In genomic region chr9:58513749-58514148, GRCm38 (mm10) we compare ENCODE assay signal across 23 mouse cellular contexts. TPM values are rescaled to one million over a fixed set of nuclear protein-coding genes. Genes with fewer than 3 reads are reported as not detected.
DNase-seq lines count a peak whose midpoint lies in the region; ATAC-seq and TF ChIP-seq lines count a peak whose summit lies in the region.
"Had no signal": no experiment of that assay in that cellular context is flagged by ENCODE, and none has a peak within 500 bp of the region (broad histone marks: within the 10 kb centered on the region; RNA-seq: fewer than 3 reads in every experiment).

No protein-coding gene starts in this region.

- H3K4me1 ChIP-seq in forebrain, embryonic 13.5 days, result peaks cover 37% of the 10 kb centered on the region; the same call in 1 of the 2 replicates
- H3K4me1 ChIP-seq in forebrain, postnatal 0 days (ENCODE audit: insufficient read depth), result no peaks in the 10 kb centered on the region
- H3K4me1 ChIP-seq in neural tube, embryonic 13.5 days (replicated peaks), result peaks cover 23% of the 10 kb centered on the region; the same call in 1 of the 2 replicates
- peaks cover 31% of the 10 kb centered on the region for H3K4me1 ChIP-seq in midbrain, embryonic 13.5 days (replicated peaks)
- H3K4me1 ChIP-seq: intestine, embryonic 15.5 days had no signal

- H3K36me3 ChIP-seq in forebrain, embryonic 13.5 days (ENCODE audit: poor library complexity, severe bottlenecking), result no peaks in the 10 kb centered on the region
- H3K36me3 ChIP-seq in forebrain, postnatal 0 days (ENCODE audit: insufficient read depth), result no peaks in the 10 kb centered on the region
- H3K36me3 ChIP-seq in neural tube, embryonic 13.5 days, result no peaks in the 10 kb centered on the region
- H3K36me3 ChIP-seq in midbrain, embryonic 13.5 days, result no peaks in the 10 kb centered on the region
- H3K36me3 ChIP-seq: G1E; intestine, embryonic 15.5 days; kidney, embryonic 15.5 days; neural tube, embryonic 12.5 days had no signal

- H3K4me3 ChIP-seq in forebrain, embryonic 13.5 days, result no peak overlapping the region
- no peak overlapping the region for H3K4me3 ChIP-seq in forebrain, postnatal 0 days (ENCODE audit: low read depth, low read length)
- H3K4me3 ChIP-seq in neural tube, embryonic 13.5 days, result no peak overlapping the region
- no peak overlapping the region for H3K4me3 ChIP-seq in midbrain, embryonic 13.5 days (replicated peaks)
- H3K4me3 ChIP-seq: erythroblast, embryonic 14.5 days; gastrocnemius, adult 2 months; intestine, embryonic 15.5 days; kidney, embryonic 15.5 days; neural tube, embryonic 12.5 days had no signal

- no peak for DNase-seq in forebrain, postnatal 0 days
- no peak for DNase-seq in neural tube, embryonic 10.5 days (ENCODE audit: extremely low spot score, low spot score)
- no peak for DNase-seq in spleen, postnatal 14 days (ENCODE audit: low spot score in 2 of 2)
- no peak for DNase-seq in layer of hippocampus, adult 9-10 months (ENCODE audit: low spot score)
- DNase-seq in kidney, adult 9 months, result no peak
- DNase-seq: adrenal gland, postnatal 36 days; cerebellum, adult 8-10 months; gastrocnemius, adult 2 months; right cerebral cortex, postnatal 25 days had no signal

- H3K9me3 ChIP-seq in forebrain, embryonic 13.5 days (replicated peaks), result no peaks in the 10 kb centered on the region
- no peaks in the 10 kb centered on the region for H3K9me3 ChIP-seq in forebrain, postnatal 0 days (ENCODE audit: low read length)
- H3K9me3 ChIP-seq in neural tube, embryonic 13.5 days, result no peaks in the 10 kb centered on the region
- H3K9me3 ChIP-seq in midbrain, embryonic 13.5 days, result no peaks in the 10 kb centered on the region
- H3K9me3 ChIP-seq: G1E; intestine, embryonic 15.5 days; kidney, embryonic 15.5 days; neural tube, embryonic 12.5 days had no signal

- TF ChIP-seq CTCF in forebrain, postnatal 0 days (IDR thresholded peaks at IDR 0.05; ENCODE audit: low read depth), result no peak

- H3K4me2 ChIP-seq in forebrain, embryonic 13.5 days, result no peak overlapping the region
- H3K4me2 ChIP-seq in forebrain, postnatal 0 days (ENCODE audit: low read depth), result no peak overlapping the region
- no peak overlapping the region for H3K4me2 ChIP-seq in neural tube, embryonic 13.5 days
- no peak overlapping the region for H3K4me2 ChIP-seq in midbrain, embryonic 13.5 days (replicated peaks)
- H3K4me2 ChIP-seq: heart, embryonic 11.5 days; intestine, embryonic 15.5 days; kidney, embryonic 15.5 days; neural tube, embryonic 12.5 days had no signal

- H3K27ac ChIP-seq in forebrain, embryonic 13.5 days, result peak overlapping the region; percentile 45; the same call in 1 of the 2 replicates
- H3K27ac ChIP-seq in forebrain, postnatal 0 days (ENCODE audit: low read depth, low read length), result no peak overlapping the region
- H3K27ac ChIP-seq in neural tube, embryonic 13.5 days (replicated peaks), result peak overlapping the region; percentile 23; the same call in 1 of the 2 replicates
- H3K27ac ChIP-seq in midbrain, embryonic 13.5 days, result peak overlapping the region; percentile 71
- H3K27ac ChIP-seq: gastrocnemius, adult 2 months; intestine, embryonic 15.5 days; kidney, embryonic 15.5 days; liver, embryonic 14.5 days; neural tube, embryonic 12.5 days; stomach, postnatal 0 days had no signal

- no peak for ATAC-seq in forebrain, embryonic 13.5 days
- ATAC-seq in forebrain, postnatal 0 days, result no peak
- ATAC-seq in neural tube, embryonic 13.5 days (ENCODE audit: low read depth), result peak; percentile 36; the same call in 1 of the 2 replicates
- ATAC-seq in midbrain, embryonic 13.5 days, result peak; percentile 82
- ATAC-seq: intestine, embryonic 15.5 days; lung, postnatal 0 days had no signal

- 41% methylated on average over 5 of the region's 5 CpGs for WGBS in forebrain, embryonic 13.5 days
- WGBS in forebrain, postnatal 0 days, result 28% methylated on average over 5 of the region's 5 CpGs
- WGBS in neural tube, embryonic 13.5 days, result 50% methylated on average over 5 of the region's 5 CpGs
- 37% methylated on average over 5 of the region's 5 CpGs for WGBS in midbrain, embryonic 13.5 days

- no peaks in the 10 kb centered on the region for H3K27me3 ChIP-seq in forebrain, embryonic 13.5 days
- no peaks in the 10 kb centered on the region for H3K27me3 ChIP-seq in forebrain, postnatal 0 days (ENCODE audit: insufficient read depth, low read length)
- no peaks in the 10 kb centered on the region for H3K27me3 ChIP-seq in neural tube, embryonic 13.5 days
- H3K27me3 ChIP-seq in midbrain, embryonic 13.5 days, result no peaks in the 10 kb centered on the region
- H3K27me3 ChIP-seq: intestine, embryonic 15.5 days; kidney, embryonic 15.5 days; neural tube, embryonic 12.5 days had no signal

- no peak overlapping the region for H3K9ac ChIP-seq in forebrain, embryonic 13.5 days
- no peak overlapping the region for H3K9ac ChIP-seq in forebrain, postnatal 0 days
- H3K9ac ChIP-seq in neural tube, embryonic 13.5 days, result no peak overlapping the region
- no peak overlapping the region for H3K9ac ChIP-seq in midbrain, embryonic 13.5 days (replicated peaks)
- H3K9ac ChIP-seq: intestine, embryonic 15.5 days; kidney, embryonic 15.5 days; liver, embryonic 14.5 days; neural tube, embryonic 12.5 days had no signal

RNA-seq across cellular contexts. Expression of gene Insyn1, which starts 25.3 kb away (rescaled TPM):
- polyA plus RNA-seq in forebrain, embryonic 13.5 days (2015; fragmentation: Nextera tagmentation; extraction: Ambion mirVana), result 2.8 and 3.5 TPM in 2 replicates
- total RNA-seq in forebrain, postnatal 0 days (2014; rRNA removed), result 65.3 and 71.5 TPM in 2 replicates
- polyA plus RNA-seq in forebrain, postnatal 0 days (2015; fragmentation: Nextera tagmentation; extraction: Ambion mirVana), result 6.0 TPM in 2 replicates
- 6.8 and 7.9 TPM in 2 replicates for polyA plus RNA-seq in neural tube, embryonic 13.5 days (2015; fragmentation: Nextera tagmentation; extraction: Ambion mirVana)
- 2.9 and 5.2 TPM in 2 replicates for polyA plus RNA-seq in midbrain, embryonic 13.5 days (2015; fragmentation: Nextera tagmentation; extraction: Ambion mirVana)
- total RNA-seq: common myeloid progenitor, adult 5-6 weeks; monocyte, adult 5-6 weeks had no signal
- polyA plus RNA-seq: erythroblast, embryonic 14.5 days; G1E had no signal

RNA-seq across cellular contexts. Expression of gene Cd276, which starts 41.5 kb away (rescaled TPM):
- polyA plus RNA-seq in forebrain, embryonic 13.5 days (2015; fragmentation: Nextera tagmentation; extraction: Ambion mirVana), result 23.0 and 28.3 TPM in 2 replicates
- total RNA-seq in forebrain, postnatal 0 days (2014; rRNA removed), result 21.1 and 26.0 TPM in 2 replicates
- polyA plus RNA-seq in forebrain, postnatal 0 days (2015; fragmentation: Nextera tagmentation; extraction: Ambion mirVana), result 23.7 and 26.2 TPM in 2 replicates
- polyA plus RNA-seq in neural tube, embryonic 13.5 days (2015; fragmentation: Nextera tagmentation; extraction: Ambion mirVana), result 40.7 and 42.1 TPM in 2 replicates
- 31.3 and 33.9 TPM in 2 replicates for polyA plus RNA-seq in midbrain, embryonic 13.5 days (2015; fragmentation: Nextera tagmentation; extraction: Ambion mirVana)
- polyA plus RNA-seq: erythroblast, embryonic 14.5 days had no signal

Comparison
In these comparisons a context has a peak if more than half of its experiments do, and no peak if none do; other contexts are left out.
1. ATAC-seq: peak in neural tube, embryonic 13.5 days (single experiment) and midbrain, embryonic 13.5 days (single experiment); none in forebrain, embryonic 13.5 days (single experiment) and forebrain, postnatal 0 days (single experiment).